Mouse (Mus musculus) heart, adult 2 months (tissue): ENCODE results near the gene Exoc3l2. TPM values are rescaled to one million over a fixed set of nuclear protein-coding genes. Genes with fewer than 3 reads are reported as not detected.
A peak's percentile ranks its signal among the peaks of the same experiment; 100 is the strongest.

Experiments
- DNase-seq, 2 experiments: peaks; one replicate each; pipeline ENCODE4 v3.0.0; 2021
- H3K27ac ChIP-seq: fragments of 200-600 bp; 2 replicates; pipeline ENCODE4 v1.8.1; 2022
- H3K27me3 ChIP-seq: fragments of 200-500 bp; 2 replicates; pipeline ENCODE4 v1.6.1; 2012; ENCODE audit warnings: mild to moderate bottlenecking, low read length, inconsistent platforms, mixed read lengths; ENCODE audit not compliant: control insufficient read depth, insufficient read depth
- H3K36me3 ChIP-seq: fragments of 200-500 bp; 2 replicates; pipeline ENCODE4 v1.6.1; 2012; ENCODE audit warnings: low read length, inconsistent platforms; ENCODE audit not compliant: control insufficient read depth, insufficient read depth
- H3K4me1 ChIP-seq: fragments of 200-500 bp; 2 replicates; pipeline ENCODE4 v1.6.1; 2011; ENCODE audit warnings: low read length; ENCODE audit not compliant: control insufficient read depth, insufficient read depth
- H3K4me3 ChIP-seq: fragments of 200-600 bp; 2 replicates; pipeline ENCODE4 v1.8.1; 2022
- H3K79me2 ChIP-seq: fragments of 200-500 bp; replicated peaks from 2 replicates; pipeline ENCODE4 v1.6.1; 2012; ENCODE audit warnings: mild to moderate bottlenecking, inconsistent platforms, low read length, moderate library complexity, mixed read lengths; ENCODE audit not compliant: control insufficient read depth, insufficient read depth
- H3K9ac ChIP-seq: fragments of 200-500 bp; 2 replicates; pipeline ENCODE4 v1.6.1; 2012; ENCODE audit warnings: low read depth, mild to moderate bottlenecking, control low read depth, inconsistent platforms, low read length, mixed read lengths
- CTCF ChIP-seq: fragments of 200-600 bp; IDR thresholded peaks from 2 replicates; pipeline ENCODE4 v1.8.1; 2022; ENCODE audit warnings: antibody characterized with exemption, mild to moderate bottlenecking, moderate library complexity
- EP300 ChIP-seq: fragments of 200-500 bp; IDR thresholded peaks from 2 replicates; pipeline ENCODE4 v1.6.1; 2011; ENCODE audit warnings: low read depth, low read length, control low read depth; ENCODE audit not compliant: insufficient read depth
- POLR2A ChIP-seq: fragments of 200-500 bp; IDR thresholded peaks from 2 replicates; pipeline ENCODE4 v1.6.1; 2011; ENCODE audit warnings: mild to moderate bottlenecking, low read depth, low read length, control low read depth; ENCODE audit not compliant: insufficient read depth
- WGBS: fragments of 180-500 bp; shearing (Covaris S2); methylation state at CpG from one replicate; pipeline ENCODE4 v1.1.7; 2018; 5-methylcytosine and 5-hydroxymethylcytosine counted together
- intact Hi-C: fragments of 180-260 bp; cut with DNase I; formaldehyde crosslinking; loops from one replicate; pipeline ENCODE4 v1.15.1; 2025
- polyA plus RNA-seq: library from polyadenylated mRNA; depleted of rRNA; stranded (reverse); fragments of >200 nt; gene quantifications from 2 replicates; pipeline ENCODE4 v1.2.3, GENCODE M21; 2012
- total RNA-seq, 2 experiments: library from RNA; stranded (reverse); gene quantifications; 2 replicates each; pipeline ENCODE4 v1.2.3; 2021

Gene Exoc3l2
- total and polyA plus RNA-seq, 3 experiments: 0.80 to 1.5 (median 1.2) TPM

- TF ChIP-seq CTCF: no peak
- 0 out of 2 replicates have a peak, but pooled peaks have one; percentile 18 for TF ChIP-seq POLR2A
- DNase-seq: no peak
- 44% methylated on average over 4 of the region's 4 CpGs for WGBS
- no peaks in the 10 kb centered on the region for H3K79me2 ChIP-seq
- no peaks in the 10 kb centered on the region for H3K4me1 ChIP-seq
- intact Hi-C loops: no loop called here
- no peaks in the 10 kb centered on the region for H3K36me3 ChIP-seq
- H3K27ac ChIP-seq: no peak overlapping the region
- H3K27me3 ChIP-seq: no peaks in the 10 kb centered on the region; the same call in 1 of the 2 replicates
- H3K4me3 ChIP-seq: no peak overlapping the region
- no peak overlapping the region for H3K9ac ChIP-seq
Measured at GRCm38 (mm10) chr7:19424051-19424450, 39.1 kb upstream of the Exoc3l2 start.

- H3K27ac ChIP-seq: no peak overlapping the region
Measured at GRCm38 (mm10) chr7:19426349-19426748, 36.8 kb upstream of the Exoc3l2 start.

DNA sequence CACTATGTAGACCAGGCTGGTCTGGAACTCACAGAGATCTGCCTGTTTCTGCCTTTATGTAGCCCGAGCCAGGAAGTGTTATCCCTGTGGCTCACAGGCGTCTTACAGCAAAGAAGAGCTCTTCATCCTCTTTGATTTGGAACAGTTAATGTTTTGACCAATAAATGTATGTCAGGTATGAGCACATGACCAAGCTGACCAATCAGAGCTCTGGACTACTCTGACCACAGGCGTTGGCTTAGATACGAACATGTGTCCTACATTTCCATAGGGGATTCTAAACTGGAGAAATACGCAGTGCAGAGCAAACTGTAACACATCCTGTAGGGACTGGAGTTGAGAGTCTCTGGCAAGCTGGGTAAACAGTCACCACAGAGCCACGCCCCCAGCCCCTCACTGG is 36.2 kb upstream of the Exoc3l2 start:
- intact Hi-C loops: no loop called here
- Histone ChIP-seq H3K27me3 (no peaks in the 10 kb centered on the region), H3K79me2 (no peaks in the 10 kb centered on the region), H3K27ac (no peak overlapping the region), H3K4me1 (no peaks in the 10 kb centered on the region), H3K9ac (no peak overlapping the region), H3K4me3 (no peak overlapping the region), H3K36me3 (no peaks in the 10 kb centered on the region)
- WGBS: 95% methylated on average over 6 of the region's 6 CpGs
- no peak for DNase-seq
- TF ChIP-seq CTCF (no peak), POLR2A (no peak), EP300 (no peak)

More at GRCm38 (mm10) chr7:19426349-19426748, 36.8 kb upstream of the Exoc3l2 start:
- Histone ChIP-seq H3K4me3 (no peak overlapping the region), H3K27me3 (no peaks in the 10 kb centered on the region; the same call in 1 of the 2 replicates), H3K4me1 (no peaks in the 10 kb centered on the region), H3K9ac (no peak overlapping the region), H3K79me2 (no peaks in the 10 kb centered on the region), H3K36me3 (no peaks in the 10 kb centered on the region)
- intact Hi-C loops: no loop called here
- 84% methylated on average over 6 of the region's 6 CpGs for WGBS
- DNase-seq: no peak
- TF ChIP-seq EP300 (no peak), POLR2A (no peak), CTCF (no peak)

- Histone ChIP-seq H3K27me3 (no peaks in the 10 kb centered on the region), H3K27ac (no peak overlapping the region), H3K9ac (no peak overlapping the region), H3K4me3 (no peak overlapping the region), H3K4me1 (no peaks in the 10 kb centered on the region), H3K36me3 (no peaks in the 10 kb centered on the region), H3K79me2 (no peaks in the 10 kb centered on the region)
- TF ChIP-seq EP300: no peak
- TF ChIP-seq POLR2A: no peak
- TF ChIP-seq CTCF: no peak
- intact Hi-C loops: no loop called here
- no peak for DNase-seq
- 84% methylated on average over 15 of the region's 15 CpGs for WGBS
Measured at GRCm38 (mm10) chr7:19427999-19428650, 35.0 kb upstream of the Exoc3l2 start.

GRCm38 (mm10) chr7:19429726-19430125 is 33.4 kb upstream of the Exoc3l2 start:
- TF ChIP-seq EP300 (no peak), POLR2A (no peak), CTCF (no peak)
- H3K4me3 ChIP-seq: no peak overlapping the region
- intact Hi-C loops: no loop called here
- no peaks in the 10 kb centered on the region for H3K79me2 ChIP-seq
- WGBS: 75% methylated on average over 8 of the region's 8 CpGs
- H3K4me1 ChIP-seq: no peaks in the 10 kb centered on the region
- no peaks in the 10 kb centered on the region for H3K36me3 ChIP-seq
- no peak for DNase-seq
- no peak overlapping the region for H3K9ac ChIP-seq
- H3K27me3 ChIP-seq: no peaks in the 10 kb centered on the region
- no peak overlapping the region for H3K27ac ChIP-seq

DNA sequence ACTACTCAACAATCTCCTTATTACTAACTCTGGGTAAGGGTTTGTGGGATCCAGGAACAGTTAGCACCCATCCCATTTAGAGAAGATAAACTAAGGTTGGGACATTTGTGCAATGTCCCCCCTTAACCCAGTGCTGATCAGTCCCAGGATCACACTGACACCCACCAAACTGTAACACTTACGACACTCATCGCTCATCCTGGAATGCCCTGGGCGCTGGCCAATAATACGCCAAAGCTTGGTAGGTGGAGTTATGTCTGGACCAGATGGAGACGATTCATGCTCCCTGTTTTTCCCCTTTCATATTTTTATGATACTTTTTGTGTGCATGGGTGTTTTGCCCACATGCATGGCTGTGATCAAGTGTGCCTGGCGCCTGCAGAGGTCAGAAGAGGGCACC is 32.7 kb upstream of the Exoc3l2 start:
- 79% methylated on average over 6 of the region's 6 CpGs for WGBS
- no peak for TF ChIP-seq POLR2A
- H3K4me1 ChIP-seq: no peaks in the 10 kb centered on the region
- no peaks in the 10 kb centered on the region for H3K27me3 ChIP-seq
- no peak for DNase-seq
- H3K9ac ChIP-seq: no peak overlapping the region
- no peak overlapping the region for H3K27ac ChIP-seq
- intact Hi-C loops: no loop called here
- H3K4me3 ChIP-seq: no peak overlapping the region
- no peaks in the 10 kb centered on the region for H3K36me3 ChIP-seq
- H3K79me2 ChIP-seq: no peaks in the 10 kb centered on the region
